Mouse (Mus musculus) bone marrow, adult 2 months (tissue): ENCODE measurements around the gene Sbno2.

Experiments used
- CTCF ChIP-seq: fragments of 200-500 bp; IDR thresholded peaks from 2 replicates; pipeline ENCODE4 v1.5.1; 2011; ENCODE audit warnings: low read length, control low read depth; ENCODE audit not compliant: control insufficient read depth, insufficient read depth
- POLR2A ChIP-seq: fragments of 200-500 bp; IDR thresholded peaks from 2 replicates; pipeline ENCODE4 v1.6.1; 2011; ENCODE audit warnings: low read depth, mild to moderate bottlenecking, control low read depth, low read length, borderline replicate concordance; ENCODE audit not compliant: control insufficient read depth

- TF ChIP-seq CTCF (no peak), POLR2A (no peak)
Measured at GRCm38 (mm10) chr10:80069251-80069650, 36.1 kb downstream of the Sbno2 start.
